Mouse (Mus musculus): ENCODE measurements around the gene Apoa5.

- TF ChIP-seq CTCF (IDR thresholded peaks at IDR 0.05; ENCODE audit: extremely low read depth, insufficient read depth, insufficient read length, insufficient replicate concordance) (no peak), POLR2A (IDR thresholded peaks at IDR 0.05; ENCODE audit: low read depth, low read length) (no peak)
Observed at GRCm38 (mm10) chr9:46224945-46225660, 43.3 kb upstream of the Apoa5 start.
